Comparison of ENCODE assay signal across 12 mouse cellular contexts in the genomic region with DNA sequence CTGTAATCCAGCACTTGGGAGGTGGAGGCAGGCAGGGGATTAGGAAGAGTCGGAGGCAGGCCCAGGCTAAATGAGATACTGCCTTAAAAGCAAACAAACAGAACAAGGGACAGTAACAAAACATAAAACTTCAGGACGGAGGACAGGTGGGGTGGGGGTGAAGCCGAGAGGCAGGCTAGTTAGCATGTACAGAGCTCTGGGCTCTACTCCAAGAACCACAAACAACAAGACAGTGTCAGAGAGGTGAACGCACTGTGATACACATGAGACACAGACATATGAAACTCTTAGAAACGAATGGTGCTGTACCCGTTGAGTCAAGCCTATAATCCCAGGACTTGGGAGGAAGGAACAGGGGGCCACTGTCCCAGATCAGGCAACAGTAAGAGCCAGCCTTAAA. TPM values are rescaled to one million over a fixed set of nuclear protein-coding genes. Genes with fewer than 3 reads are reported as not detected.
DNase-seq lines count a peak whose midpoint lies in the region; ATAC-seq and TF ChIP-seq lines count a peak whose summit lies in the region.
"Had no signal": no experiment of that assay in that cellular context is flagged by ENCODE, and none has a peak within 500 bp of the region (broad histone marks: within the 10 kb centered on the region; RNA-seq: fewer than 3 reads in every experiment).

No protein-coding gene starts in this region.

- H3K27ac ChIP-seq in kidney, adult 2 months (ENCODE audit: insufficient read depth, low read depth, low read length): no peak overlapping the region
- no peak overlapping the region for H3K27ac ChIP-seq in kidney, embryonic 15.5 days
- H3K27ac ChIP-seq in liver, embryonic 13.5 days: peak overlapping the region; percentile 98

- H3K4me2 ChIP-seq in kidney, embryonic 15.5 days: no peak overlapping the region
- peak overlapping the region; percentile 55 for H3K4me2 ChIP-seq in liver, embryonic 13.5 days
- H3K4me2 ChIP-seq: lung, embryonic 14.5 days had no signal

- POLR2A ChIA-PET in Patski (lab: Charles Lee): no interaction called here

- H3K4me3 ChIP-seq in erythroblast, embryonic 14.5 days (replicated peaks): peak overlapping the region; percentile 62
- no peak overlapping the region for H3K4me3 ChIP-seq in kidney, adult 2 months (ENCODE audit: insufficient read depth, low read depth, low read length)
- H3K4me3 ChIP-seq in kidney, embryonic 15.5 days (replicated peaks): no peak overlapping the region
- peak overlapping the region; percentile 24; the same call in 1 of the 2 replicates for H3K4me3 ChIP-seq in liver, embryonic 13.5 days (replicated peaks)

- no peak for TF ChIP-seq CTCF in kidney, adult 2 months (conservative IDR thresholded peaks at IDR 0.05; ENCODE audit: insufficient read depth, insufficient read length, low read depth, low read length)
- no peak for TF ChIP-seq CTCF in Patski (IDR thresholded peaks at IDR 0.05)

- ATAC-seq in erythroblast, adult 5-6 weeks (replicated peaks; ENCODE audit: low FRiP score, poor library complexity, severe bottlenecking): no peak
- ATAC-seq in kidney, embryonic 15.5 days (replicated peaks; ENCODE audit: low FRiP score): no peak
- ATAC-seq in Patski: peak; percentile 34
- no peak for ATAC-seq in liver, embryonic 13.5 days (ENCODE audit: low read depth)

- CTCF ChIA-PET in Patski (lab: Charles Lee): interaction anchor here (1.0 to 1.4 kb wide), 2 partner anchors 12 to 14 kb away, joined by 3 read pairs; no protein-coding TSS in a partner anchor

- peaks cover 99% of the 10 kb centered on the region for H3K4me1 ChIP-seq in erythroblast, embryonic 14.5 days (ENCODE audit: control insufficient read depth)
- peaks cover 8% of the 10 kb centered on the region; the same call in 1 of the 2 replicates for H3K4me1 ChIP-seq in kidney, adult 2 months (ENCODE audit: control insufficient read depth, insufficient read depth, low read length)
- peaks cover 14% of the 10 kb centered on the region for H3K4me1 ChIP-seq in kidney, embryonic 15.5 days
- peaks cover 98% of the 10 kb centered on the region for H3K4me1 ChIP-seq in liver, embryonic 13.5 days (replicated peaks)

- DNase-seq in kidney, adult 2 months: peak; percentile 55
- DNase-seq in Patski (ENCODE audit: low read depth, low spot score): no peak
- DNase-seq in liver, embryonic 13.5 days: no peak
- no peak for DNase-seq in spleen, adult 18-20 months
- DNase-seq in adrenal gland, postnatal 4 days (ENCODE audit: low spot score in 2 of 2): no peak
- DNase-seq: embryo, embryonic 11 days; lung, embryonic 14.5 days; right cerebral cortex, postnatal 25 days; thymus, adult 2 months had no signal

- peaks cover 79% of the 10 kb centered on the region for H3K36me3 ChIP-seq in erythroblast, embryonic 14.5 days (ENCODE audit: control insufficient read depth)
- H3K36me3 ChIP-seq in kidney, adult 2 months (ENCODE audit: control insufficient read depth, insufficient read depth, low read length): no peaks in the 10 kb centered on the region
- no peaks in the 10 kb centered on the region for H3K36me3 ChIP-seq in kidney, embryonic 15.5 days
- peaks cover 11% of the 10 kb centered on the region for H3K36me3 ChIP-seq in liver, embryonic 13.5 days

- WGBS in kidney, adult 2 months: 25% methylated on average over 6 of the region's 6 CpGs
- 23% methylated on average over 6 of the region's 6 CpGs for WGBS in kidney, embryonic 15.5 days
- 56% methylated on average over 6 of the region's 6 CpGs for WGBS in liver, embryonic 13.5 days (ENCODE audit: insufficient replicate concordance)

- no peak for TF ChIP-seq POLR2A in kidney, adult 2 months (IDR thresholded peaks at IDR 0.05; ENCODE audit: low read depth, low read length)

- no peak overlapping the region for H3K9ac ChIP-seq in kidney, embryonic 15.5 days
- H3K9ac ChIP-seq in liver, embryonic 13.5 days: peak overlapping the region; percentile 65
- H3K9ac ChIP-seq: lung, embryonic 14.5 days had no signal

- H3K27me3 ChIP-seq in erythroblast, embryonic 14.5 days (ENCODE audit: control insufficient read depth): no peaks in the 10 kb centered on the region
- H3K27me3 ChIP-seq in kidney, adult 2 months (replicated peaks; ENCODE audit: control insufficient read depth, insufficient read depth, low read length): no peaks in the 10 kb centered on the region
- H3K27me3 ChIP-seq in kidney, embryonic 15.5 days: no peaks in the 10 kb centered on the region
- no peaks in the 10 kb centered on the region for H3K27me3 ChIP-seq in Patski
- no peaks in the 10 kb centered on the region for H3K27me3 ChIP-seq in liver, embryonic 13.5 days

- in situ Hi-C loops in Patski (cut with MboI; ENCODE audit: low pct_unique_long_range_greater_than_20kb): no loop called here

- no peaks in the 10 kb centered on the region for H3K9me3 ChIP-seq in erythroblast, embryonic 14.5 days (ENCODE audit: control insufficient read depth, low read length)
- no peaks in the 10 kb centered on the region for H3K9me3 ChIP-seq in kidney, embryonic 15.5 days (replicated peaks)
- H3K9me3 ChIP-seq in liver, embryonic 13.5 days (replicated peaks): no peaks in the 10 kb centered on the region

RNA-seq across cellular contexts. Expression of a gene that starts 19.9 kb away (rescaled TPM):
- 21.3 and 22.9 TPM in 2 replicates for polyA plus RNA-seq in erythroblast, embryonic 14.5 days (2012)
- 1,582 and 1,701 TPM in 2 replicates for total RNA-seq in erythroblast, adult 5-6 weeks (2015; ENCODE audit: low replicate concordance)
- 1,564 and 2,163 TPM in 2 replicates for total RNA-seq in erythroblast, adult 5-6 weeks (2017; ENCODE audit: low replicate concordance)
- polyA plus RNA-seq in kidney, adult 2 months (2012; rRNA removed): 13.3 and 15.1 TPM in 2 replicates
- 61.5 and 64.9 TPM in 2 replicates for polyA plus RNA-seq in kidney, embryonic 15.5 days (2015; fragmentation: Nextera tagmentation; extraction: Ambion mirVana)
- polyA plus RNA-seq in Patski (2021): 37.3 TPM
- polyA plus RNA-seq in liver, embryonic 13.5 days (2015; fragmentation: Nextera tagmentation; extraction: Ambion mirVana): 244 and 274 TPM in 2 replicates
- total RNA-seq in adrenal gland, postnatal 4 days (2021): 10 to 100 TPM; 36.2 to 41.8 TPM

RNA-seq across cellular contexts. Expression of a gene that starts 20.0 kb away (rescaled TPM):
- polyA plus RNA-seq in erythroblast, embryonic 14.5 days (2012): 0.02 TPM in 1 of 2 replicates, not detected in the other
- 1.5 TPM in 1 of 2 replicates, not detected in the other for total RNA-seq in erythroblast, adult 5-6 weeks (2015; ENCODE audit: low replicate concordance)
- total RNA-seq in erythroblast, adult 5-6 weeks (2017; ENCODE audit: low replicate concordance): 0.56 and 1.7 TPM in 2 replicates
- polyA plus RNA-seq in kidney, adult 2 months (2012; rRNA removed): 0.14 and 0.15 TPM in 2 replicates
- 0.28 and 0.39 TPM in 2 replicates for polyA plus RNA-seq in kidney, embryonic 15.5 days (2015; fragmentation: Nextera tagmentation; extraction: Ambion mirVana)
- polyA plus RNA-seq in Patski (2021): 0.10 TPM
- 0.15 and 0.19 TPM in 2 replicates for polyA plus RNA-seq in liver, embryonic 13.5 days (2015; fragmentation: Nextera tagmentation; extraction: Ambion mirVana)
- total RNA-seq in adrenal gland, postnatal 4 days (2021): under 1 TPM; 0.54 to 0.56 TPM

Comparison
In these comparisons a context has a peak if more than half of its experiments do, and no peak if none do; other contexts are left out.
1. H3K4me3 ChIP-seq: peak in erythroblast, embryonic 14.5 days (single experiment) and liver, embryonic 13.5 days (single experiment); none in kidney, adult 2 months (single experiment) and kidney, embryonic 15.5 days (single experiment).